Mouse (Mus musculus): ENCODE results near the gene Hmgcl. TPM values are rescaled to one million over a fixed set of nuclear protein-coding genes. Genes with fewer than 3 reads are reported as not detected.

Hmgcl gene
- polyA plus RNA-seq, 1 experiment from 2014 or later = 91.1 TPM

GRCm38 (mm10) chr4:136010586-136010985 is 64.3 kb downstream of the Hmgcl start:
- Histone ChIP-seq H3K36me3 (ENCODE audit: control insufficient read depth, insufficient read depth, low read length) (peaks cover 77% of the 10 kb centered on the region), H3K9me3 (ENCODE audit: control insufficient read depth, low read length) (no peaks in the 10 kb centered on the region), H3K27me3 (replicated peaks; ENCODE audit: control insufficient read depth, insufficient read depth, low read length) (no peaks in the 10 kb centered on the region), H3K27ac (ENCODE audit: low read depth) (no peak overlapping the region), H3K4me3 (ENCODE audit: low read depth, low read length) (no peak overlapping the region), H3K9ac (ENCODE audit: low read length) (no peak overlapping the region), H3K4me2 (ENCODE audit: low read length) (no peak overlapping the region), H3K4me1 (replicated peaks; ENCODE audit: control insufficient read depth, insufficient read depth, low read length) (no peaks in the 10 kb centered on the region)
- WGBS = 97% methylated on average over 4 of the region's 4 CpGs
- no peak for DNase-seq (ENCODE audit: low spot score)
- ATAC-seq (replicated peaks; ENCODE audit: low FRiP score, low TSS enrichment, low read depth) = no peak

Other genes starting within 250 kb of the Hmgcl start
- 2.5 and 3.8 TPM in 2 replicates for gene Il22ra1, start 218.3 kb upstream of the Hmgcl start, polyA plus RNA-seq (2014; fragmentation: Nextera tagmentation; extraction: Ambion mirVana)
- 0.51 and 0.65 TPM in 2 replicates for gene Myom3, start 186.7 kb upstream of the Hmgcl start, polyA plus RNA-seq (2014; fragmentation: Nextera tagmentation; extraction: Ambion mirVana)
- 271 and 273 TPM in 2 replicates for gene Srsf10, start 90.7 kb upstream of the Hmgcl start, polyA plus RNA-seq (2014; fragmentation: Nextera tagmentation; extraction: Ambion mirVana)
- gene Pnrc2, start 72.6 kb upstream of the Hmgcl start, polyA plus RNA-seq (2014; fragmentation: Nextera tagmentation; extraction: Ambion mirVana) = 167 and 175 TPM in 2 replicates
- gene Cnr2, start 51.1 kb upstream of the Hmgcl start, polyA plus RNA-seq (2014; fragmentation: Nextera tagmentation; extraction: Ambion mirVana) = 0.24 and 0.44 TPM in 2 replicates
- gene Fuca1, start 25.7 kb upstream of the Hmgcl start, polyA plus RNA-seq (2014; fragmentation: Nextera tagmentation; extraction: Ambion mirVana) = 108 and 110 TPM in 2 replicates
- gene Gale, start 17.3 kb downstream of the Hmgcl start, polyA plus RNA-seq (2014; fragmentation: Nextera tagmentation; extraction: Ambion mirVana) = 50.1 and 62.2 TPM in 2 replicates
- 109 and 111 TPM in 2 replicates for gene Lypla2, start 26.2 kb downstream of the Hmgcl start, polyA plus RNA-seq (2014; fragmentation: Nextera tagmentation; extraction: Ambion mirVana)
- gene Pithd1, start 40.8 kb downstream of the Hmgcl start, polyA plus RNA-seq (2014; fragmentation: Nextera tagmentation; extraction: Ambion mirVana) = 46.5 and 50.1 TPM in 2 replicates
- 42.3 and 44.0 TPM in 2 replicates for gene Eloa, start 75.3 kb downstream of the Hmgcl start, polyA plus RNA-seq (2014; fragmentation: Nextera tagmentation; extraction: Ambion mirVana)
- 575 and 596 TPM in 2 replicates for gene Rpl11, start 107.0 kb downstream of the Hmgcl start, polyA plus RNA-seq (2014; fragmentation: Nextera tagmentation; extraction: Ambion mirVana)
- 325 and 351 TPM in 2 replicates for gene Id3, start 197.0 kb downstream of the Hmgcl start, polyA plus RNA-seq (2014; fragmentation: Nextera tagmentation; extraction: Ambion mirVana)
- gene E2f2, start 225.9 kb downstream of the Hmgcl start, polyA plus RNA-seq (2014; fragmentation: Nextera tagmentation; extraction: Ambion mirVana) = 4.1 and 5.0 TPM in 2 replicates

All from intestine, embryonic 14.5 days (tissue).